Mouse (Mus musculus) right cerebral cortex, adult 2 months (tissue): ENCODE data around the gene Sh3bgrl.
"Not testable (repeated sequence)": the region's sequence is repeated elsewhere in the genome, so short reads cannot be mapped to it uniquely, and the experiment has no call there.

Experiments
- DNase-seq, 2 experiments: peaks; one replicate each; pipeline ENCODE4 v3.0.0; 2021 to 2022; ENCODE audit warnings: low spot score in 2 of 2

Sh3bgrl gene

GRCm38 (mm10) chrX:109095245-109096242 is at the start of gene Sh3bgrl:
Gene Sh3bgrl, plus strand, starts transcription at chrX:109095365.
- peak; percentile 53 to 55 for DNase-seq

- DNase-seq = no peak
Measured at GRCm38 (mm10) chrX:109047773-109048172, 47.4 kb upstream of the Sh3bgrl start.

- DNase-seq = no peak
Measured at GRCm38 (mm10) chrX:109071719-109072118, 23.4 kb upstream of the Sh3bgrl start.

GRCm38 (mm10) chrX:109075716-109076115 is 19.4 kb upstream of the Sh3bgrl start:
- DNase-seq = no peak

GRCm38 (mm10) chrX:109076355-109076754 is 18.8 kb upstream of the Sh3bgrl start:
- no peak for DNase-seq

GRCm38 (mm10) chrX:109079354-109079753 is 15.8 kb upstream of the Sh3bgrl start:
- DNase-seq = not testable (repeated sequence)

- DNase-seq = no peak
Measured at GRCm38 (mm10) chrX:109087073-109087472, 8.1 kb upstream of the Sh3bgrl start.

- no peak for DNase-seq
Measured at GRCm38 (mm10) chrX:109094800-109095199, 365 bp upstream of the Sh3bgrl start.

- DNase-seq = no peak
Measured at GRCm38 (mm10) chrX:109098511-109098910, 3.3 kb downstream of the Sh3bgrl start.

- no peak for DNase-seq
Measured at GRCm38 (mm10) chrX:109100441-109100840, 5.3 kb downstream of the Sh3bgrl start.

GRCm38 (mm10) chrX:109108117-109108805 is 13.1 kb downstream of the Sh3bgrl start:
- no peak for DNase-seq

GRCm38 (mm10) chrX:109112885-109113284 is 17.7 kb downstream of the Sh3bgrl start:
- DNase-seq = no peak

- DNase-seq = no peak
Measured at GRCm38 (mm10) chrX:109113401-109114280, 18.5 kb downstream of the Sh3bgrl start.

- no peak for DNase-seq
Measured at GRCm38 (mm10) chrX:109119829-109120826, 25.0 kb downstream of the Sh3bgrl start.

- no peak for DNase-seq
Measured at GRCm38 (mm10) chrX:109121161-109121560, 26.0 kb downstream of the Sh3bgrl start.

GRCm38 (mm10) chrX:109122670-109123069 is 27.5 kb downstream of the Sh3bgrl start:
- no peak for DNase-seq

- DNase-seq = no peak
Measured at GRCm38 (mm10) chrX:109123762-109124161, 28.6 kb downstream of the Sh3bgrl start.

- no peak for DNase-seq
Measured at GRCm38 (mm10) chrX:109126847-109127246, 31.7 kb downstream of the Sh3bgrl start.

GRCm38 (mm10) chrX:109127551-109128088 is 32.5 kb downstream of the Sh3bgrl start:
- no peak for DNase-seq

- DNase-seq = no peak
Measured at GRCm38 (mm10) chrX:109130066-109130465, 34.9 kb downstream of the Sh3bgrl start.
